Mouse (Mus musculus) heart, embryonic 13.5 days (tissue): Measurements from ENCODE around the gene Kmo. TPM values are rescaled to one million over a fixed set of nuclear protein-coding genes. Genes with fewer than 3 reads are reported as not detected.

Source experiments
- ATAC-seq: fragments of 200-750 bp; cut with Nextera tagmentation; 2 replicates; pipeline ENCODE4 v1.8.0; 2017; ENCODE audit warnings: moderate TSS enrichment; ENCODE audit not compliant: insufficient number of reproducible peaks, low FRiP score, low TSS enrichment; ENCODE audit errors: extremely low read depth
- H3K27ac ChIP-seq: fragments of 300-500 bp; sonication (generic); replicated peaks from 2 replicates; pipeline ENCODE4 v1.5.1; 2015; ENCODE audit warnings: moderate library complexity, mild to moderate bottlenecking, inconsistent platforms
- H3K27me3 ChIP-seq: fragments of 300-500 bp; sonication (generic); replicated peaks from 2 replicates; pipeline ENCODE4 v1.6.1; 2015; ENCODE audit warnings: mild to moderate bottlenecking, inconsistent platforms
- H3K36me3 ChIP-seq: fragments of 300-500 bp; sonication (generic); 2 replicates; pipeline ENCODE4 v1.6.1; 2015; ENCODE audit warnings: mild to moderate bottlenecking, inconsistent platforms
- H3K4me1 ChIP-seq: fragments of 300-500 bp; sonication (generic); 2 replicates; pipeline ENCODE4 v1.6.1; 2015; ENCODE audit warnings: inconsistent platforms
- H3K4me2 ChIP-seq: fragments of 300-500 bp; sonication (generic); 2 replicates; pipeline ENCODE4 v1.6.1; 2015; ENCODE audit warnings: inconsistent platforms, mild to moderate bottlenecking, moderate library complexity
- H3K4me3 ChIP-seq: fragments of 300-500 bp; sonication (generic); 2 replicates; pipeline ENCODE4 v1.5.1; 2015; ENCODE audit warnings: moderate library complexity, mild to moderate bottlenecking, inconsistent platforms
- H3K9ac ChIP-seq: fragments of 300-500 bp; sonication (generic); 2 replicates; pipeline ENCODE4 v1.6.1; 2015; ENCODE audit warnings: inconsistent platforms, mild to moderate bottlenecking, moderate library complexity
- H3K9me3 ChIP-seq: fragments of 300-500 bp; sonication (generic); 2 replicates; pipeline ENCODE4 v1.6.1; 2016; ENCODE audit warnings: inconsistent platforms
- WGBS: fragments of 180-500 bp; shearing (Covaris S2); methylation state at CpG from one replicate; pipeline ENCODE4 v1.1.7; 2015; ENCODE audit warnings: mixed read lengths; 5-methylcytosine and 5-hydroxymethylcytosine counted together
- polyA plus RNA-seq: library from polyadenylated mRNA; unstranded; fragments of >200 nt; fragmentation: Nextera tagmentation; extraction: Ambion mirVana; gene quantifications from 2 replicates; pipeline ENCODE4 v1.2.1, GENCODE M21; 2015

Kmo gene
- polyA plus RNA-seq, 1 experiment from 2014 or later, result 0.07 TPM

- H3K27me3 ChIP-seq, result no peaks in the 10 kb centered on the region
- H3K4me1 ChIP-seq, result 0 out of 2 replicates have a peak, but pooled peaks cover 6% of the 10 kb centered on the region
- 78% methylated on average over 7 of the region's 7 CpGs for WGBS
- H3K9ac ChIP-seq, result no peak overlapping the region
- H3K36me3 ChIP-seq, result no peaks in the 10 kb centered on the region
- H3K9me3 ChIP-seq, result no peaks in the 10 kb centered on the region
- no peak overlapping the region for H3K27ac ChIP-seq
- ATAC-seq, result no peak
- H3K4me2 ChIP-seq, result no peak overlapping the region
- no peak overlapping the region for H3K4me3 ChIP-seq
These were observed 53.6 kb downstream of the Kmo start for GRCm38 (mm10) chr1:175673563-175674325.

- H3K27me3 ChIP-seq, result no peaks in the 10 kb centered on the region
- WGBS, result 66% methylated on average over 6 of the region's 6 CpGs
- no peak overlapping the region for H3K4me3 ChIP-seq
- no peak for ATAC-seq
- H3K36me3 ChIP-seq, result no peaks in the 10 kb centered on the region
- H3K4me2 ChIP-seq, result no peak overlapping the region
- 0 out of 2 replicates have a peak, but pooled peaks cover 6% of the 10 kb centered on the region for H3K4me1 ChIP-seq
- no peak overlapping the region for H3K9ac ChIP-seq
- H3K27ac ChIP-seq, result no peak overlapping the region
- no peaks in the 10 kb centered on the region for H3K9me3 ChIP-seq
These were observed 54.9 kb downstream of the Kmo start for GRCm38 (mm10) chr1:175675116-175675515.

GRCm38 (mm10) chr1:175677459-175677858 lies 57.3 kb downstream of the Kmo start:
- WGBS, result 62% methylated on average over 6 of the region's 6 CpGs
- Histone ChIP-seq H3K9ac (no peak overlapping the region), H3K9me3 (no peaks in the 10 kb centered on the region), H3K4me1 (0 out of 2 replicates have a peak, but pooled peaks cover 6% of the 10 kb centered on the region), H3K36me3 (no peaks in the 10 kb centered on the region), H3K4me3 (no peak overlapping the region), H3K4me2 (no peak overlapping the region), H3K27me3 (no peaks in the 10 kb centered on the region), H3K27ac (no peak overlapping the region)
- ATAC-seq, result no peak

DNA sequence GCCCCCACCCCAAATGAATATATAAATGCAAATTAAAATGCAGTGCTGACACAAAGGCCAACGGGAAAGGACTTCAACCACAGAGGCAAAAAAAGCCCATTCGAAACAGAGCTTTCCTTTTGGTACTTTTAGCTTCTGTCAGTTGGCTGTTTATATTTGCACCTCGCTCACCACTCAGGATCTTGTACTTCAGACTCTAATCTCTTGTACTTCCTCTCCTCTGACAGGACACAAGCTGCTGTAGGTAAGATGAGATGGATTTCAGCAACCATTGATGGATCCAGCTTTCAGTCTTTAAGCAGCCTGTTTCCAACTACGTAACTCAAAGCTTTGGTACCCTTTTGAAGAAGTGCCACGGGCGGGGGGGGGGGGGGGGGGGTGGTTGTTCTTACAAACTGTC lies 60.8 kb downstream of the Kmo start:
- no peak for ATAC-seq
- H3K4me3 ChIP-seq, result no peak overlapping the region
- H3K27ac ChIP-seq, result no peak overlapping the region
- no peaks in the 10 kb centered on the region for H3K27me3 ChIP-seq
- 0 out of 2 replicates have a peak, but pooled peaks cover 6% of the 10 kb centered on the region for H3K4me1 ChIP-seq
- H3K9me3 ChIP-seq, result no peaks in the 10 kb centered on the region
- 65% methylated on average over 6 of the region's 6 CpGs for WGBS
- no peak overlapping the region for H3K4me2 ChIP-seq
- no peak overlapping the region for H3K9ac ChIP-seq
- H3K36me3 ChIP-seq, result peaks cover 6% of the 10 kb centered on the region

- peak overlapping the region; percentile 91 for H3K27ac ChIP-seq
- H3K9me3 ChIP-seq, result no peaks in the 10 kb centered on the region
- H3K4me2 ChIP-seq, result peak overlapping the region; percentile 89
- peak overlapping the region; percentile 88 for H3K4me3 ChIP-seq
- no peaks in the 10 kb centered on the region for H3K27me3 ChIP-seq
- H3K9ac ChIP-seq, result peak overlapping the region; percentile 91
- H3K4me1 ChIP-seq, result peaks cover 37% of the 10 kb centered on the region
- no peak for ATAC-seq
- H3K36me3 ChIP-seq, result peaks cover 18% of the 10 kb centered on the region
- 1% methylated on average over 22 of the region's 22 CpGs for WGBS
These were observed 71.6 kb downstream of the Kmo start for GRCm38 (mm10) chr1:175691686-175692245.

DNA sequence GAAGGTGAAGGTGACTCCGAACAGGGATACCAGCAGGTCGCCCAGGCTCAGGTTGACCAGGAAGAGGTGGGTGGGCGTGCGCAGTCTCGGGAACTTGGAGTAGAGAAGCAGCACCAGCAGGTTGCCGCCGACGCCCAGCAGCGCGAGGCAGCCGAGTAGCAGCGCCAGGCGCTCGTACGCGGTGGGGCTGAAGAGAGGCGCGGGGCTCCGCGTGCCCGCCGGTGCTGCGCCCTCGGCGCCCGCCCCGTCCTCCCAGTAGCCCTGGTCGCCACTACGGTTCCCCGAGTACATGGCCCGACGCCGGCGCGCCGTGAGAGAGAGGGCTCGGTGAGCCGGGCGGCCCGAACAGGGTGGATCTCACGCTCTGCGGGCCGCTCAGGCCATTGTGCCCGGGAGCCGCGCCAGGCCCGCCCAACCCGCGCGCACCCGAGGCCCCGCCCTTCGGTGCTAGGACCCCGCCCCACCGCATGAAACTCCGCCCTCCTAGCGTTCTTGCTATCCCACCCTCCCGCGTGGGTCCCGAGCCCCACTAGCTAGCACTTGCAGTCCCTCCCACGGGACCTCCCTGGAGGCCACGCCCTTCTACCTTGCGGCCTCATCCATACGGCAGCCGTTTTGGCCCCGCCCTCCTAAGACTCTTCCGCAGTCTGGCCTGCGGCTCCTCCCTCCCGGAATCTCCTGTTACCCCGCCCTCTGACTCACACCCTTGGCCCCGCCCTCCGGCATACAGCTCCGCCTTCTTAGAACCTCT lies 72.2 kb downstream of the Kmo start, which contains the start of the genes Opn3 and Chml:
Gene Opn3 (minus strand): TSS at position 531 of the 751 bp plus-strand sequence.
Gene Chml (minus strand): TSS at position 656 of the 751 bp plus-strand sequence.
- WGBS, result under 1% methylated on average over 58 of the region's 73 CpGs
- peak within 1 kb of the TSS; percentile 91 for H3K9ac ChIP-seq
- ATAC-seq, result peak; percentile 98
- H3K36me3 ChIP-seq, result peaks cover 12% of the 10 kb centered on the region
- no peaks in the 10 kb centered on the region for H3K9me3 ChIP-seq
- peak within 1 kb of the TSS; percentile 88 for H3K4me3 ChIP-seq
- H3K27me3 ChIP-seq, result no peaks in the 10 kb centered on the region
- peaks cover 37% of the 10 kb centered on the region for H3K4me1 ChIP-seq
- H3K4me2 ChIP-seq, result peak within 1 kb of the TSS; percentile 89
- peak within 1 kb of the TSS; percentile 91 for H3K27ac ChIP-seq

DNA sequence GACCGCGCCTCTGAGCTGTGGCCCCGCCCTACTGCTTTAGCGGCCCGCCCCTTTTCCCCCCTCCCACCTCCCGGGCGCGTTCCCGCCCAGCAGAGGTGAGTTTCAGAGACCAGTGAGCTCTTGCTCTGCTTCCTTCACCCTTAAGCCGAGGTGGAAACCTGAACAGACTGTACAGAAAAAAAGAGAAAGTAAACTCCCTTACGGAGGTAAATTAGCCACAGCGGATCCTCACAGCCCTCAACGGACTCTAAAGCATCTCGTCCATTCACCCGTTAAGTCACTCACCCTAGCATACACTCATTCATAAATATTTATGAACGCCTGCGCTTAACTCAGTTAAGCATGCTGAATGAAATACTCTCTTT lies 72.8 kb downstream of the Kmo start:
- Histone ChIP-seq H3K9ac (peak overlapping the region; percentile 75), H3K4me2 (peak overlapping the region; percentile 89), H3K4me1 (peaks cover 37% of the 10 kb centered on the region), H3K9me3 (no peaks in the 10 kb centered on the region), H3K27ac (peak overlapping the region; percentile 80), H3K36me3 (peaks cover 6% of the 10 kb centered on the region), H3K4me3 (peak overlapping the region; percentile 88), H3K27me3 (no peaks in the 10 kb centered on the region)
- WGBS, result 2% methylated on average over 16 of the region's 17 CpGs
- ATAC-seq, result no peak; the same call in 1 of the 2 replicates

DNA sequence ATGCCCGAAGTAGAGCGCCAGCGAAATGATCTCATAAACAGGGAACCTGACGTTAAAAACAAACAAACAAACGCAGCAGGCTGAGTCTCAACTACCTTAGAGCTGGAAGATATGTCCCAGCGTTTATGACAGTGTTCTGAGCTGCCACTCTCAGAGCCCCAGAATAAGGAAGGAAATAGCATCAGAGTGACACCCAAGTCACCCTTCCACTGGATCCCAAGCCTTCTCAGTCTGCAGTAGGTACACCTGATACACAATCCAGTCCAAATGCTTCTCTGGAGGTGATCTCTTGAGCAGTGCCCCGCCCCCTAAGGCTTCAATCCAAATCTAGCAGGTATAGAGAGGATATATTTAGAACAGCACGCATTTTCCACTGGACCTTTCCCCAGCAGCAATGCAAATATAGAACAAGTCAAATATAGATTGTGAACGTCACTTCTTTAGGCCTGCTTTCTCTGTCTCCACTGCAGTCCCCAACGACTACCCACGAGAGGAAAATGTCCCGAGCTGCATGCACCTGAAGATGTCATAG lies 73.3 kb downstream of the Kmo start:
- no peaks in the 10 kb centered on the region for H3K9me3 ChIP-seq
- no peaks in the 10 kb centered on the region for H3K27me3 ChIP-seq
- H3K4me3 ChIP-seq, result peak overlapping the region; percentile 88
- H3K4me2 ChIP-seq, result peak overlapping the region; percentile 89
- H3K9ac ChIP-seq, result peak overlapping the region; percentile 75
- peaks cover 37% of the 10 kb centered on the region for H3K4me1 ChIP-seq
- H3K36me3 ChIP-seq, result 0 out of 2 replicates have a peak, but pooled peaks cover under 1% of the 10 kb centered on the region
- peak overlapping the region; percentile 80 for H3K27ac ChIP-seq
- WGBS, result 29% methylated on average over 12 of the region's 12 CpGs
- no peak for ATAC-seq

DNA sequence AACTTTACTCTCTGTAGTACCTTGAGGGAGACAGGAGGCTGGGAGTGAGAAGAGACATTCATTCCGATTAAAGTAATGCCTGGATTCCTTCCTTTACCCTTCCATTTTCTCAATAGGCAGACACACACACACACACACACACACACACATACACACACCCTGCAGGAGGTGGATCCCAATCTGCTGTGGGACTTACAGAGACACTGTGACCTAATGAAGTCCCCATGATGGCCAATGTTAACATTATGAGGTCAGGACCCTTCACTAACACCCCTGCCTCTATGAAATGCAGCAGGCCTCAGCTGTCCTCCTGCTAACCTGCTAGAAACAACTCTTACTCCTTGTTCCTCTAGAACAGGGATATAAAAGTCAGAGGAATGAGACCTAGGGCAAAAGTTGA lies 78.1 kb downstream of the Kmo start, which contains the start of gene Wdr64:
Gene Wdr64 (plus strand): TSS at position 301 of the 400 bp plus-strand sequence.
- Histone ChIP-seq H3K9me3 (no peaks in the 10 kb centered on the region), H3K36me3 (no peaks in the 10 kb centered on the region), H3K27me3 (no peaks in the 10 kb centered on the region), H3K4me2 (no peak within 1 kb of the TSS), H3K4me1 (peaks cover 24% of the 10 kb centered on the region), H3K4me3 (no peak within 1 kb of the TSS), H3K27ac (no peak within 1 kb of the TSS), H3K9ac (no peak within 1 kb of the TSS)
- WGBS, result 74% methylated on average over 1 of the region's 1 CpGs
- no peak for ATAC-seq

DNA sequence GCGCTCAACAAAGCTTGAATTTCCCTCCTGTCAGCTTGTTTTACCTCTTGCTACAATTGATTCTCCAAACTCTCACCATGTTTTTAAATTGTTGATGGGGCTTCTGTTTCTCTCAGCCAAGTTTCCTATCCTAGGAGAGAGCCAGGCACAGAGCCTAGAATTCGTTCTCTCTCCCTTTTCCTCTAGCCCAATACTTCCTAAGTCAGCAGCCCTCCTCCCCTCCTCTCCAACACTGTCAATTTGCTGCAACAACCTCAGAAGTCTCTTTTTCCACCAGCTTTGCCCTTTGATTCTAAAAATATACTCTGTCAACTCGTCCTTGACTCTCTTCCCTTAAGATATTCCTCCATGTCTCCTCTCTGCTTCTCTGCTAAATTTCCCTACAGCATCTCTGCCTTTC lies 79.2 kb downstream of the Kmo start:
- ATAC-seq, result no peak

DNA sequence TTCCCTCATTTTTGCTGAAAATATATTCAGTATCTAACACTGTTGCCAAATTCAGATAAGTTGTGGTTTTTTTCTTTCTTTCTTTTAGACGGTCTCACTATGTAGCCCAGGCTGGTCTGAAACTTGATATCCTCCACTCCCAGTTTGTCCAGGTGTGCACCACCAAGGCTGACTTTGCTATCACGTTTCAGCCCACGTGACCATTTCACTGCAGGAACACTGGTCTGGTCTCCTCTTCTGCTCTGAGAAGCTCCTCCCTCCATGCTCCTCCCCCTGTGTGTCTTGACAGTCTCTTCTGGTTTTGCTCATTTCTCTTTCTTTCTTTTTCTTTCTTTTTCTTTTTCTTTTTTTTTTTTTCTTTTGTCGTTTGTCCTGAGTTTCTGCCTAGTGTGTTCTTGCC lies 79.6 kb downstream of the Kmo start:
- 31% methylated on average over 4 of the region's 4 CpGs for WGBS
- Histone ChIP-seq H3K27ac (no peak overlapping the region), H3K27me3 (no peaks in the 10 kb centered on the region), H3K4me3 (no peak overlapping the region), H3K9me3 (no peaks in the 10 kb centered on the region), H3K9ac (no peak overlapping the region), H3K36me3 (no peaks in the 10 kb centered on the region), H3K4me2 (no peak overlapping the region), H3K4me1 (peaks cover 13% of the 10 kb centered on the region)
- ATAC-seq, result no peak

More for the DNA sequence above, 79.2 kb downstream of the Kmo start:
- no peaks in the 10 kb centered on the region for H3K9me3 ChIP-seq
- H3K4me2 ChIP-seq, result no peak overlapping the region
- no peaks in the 10 kb centered on the region for H3K27me3 ChIP-seq
- H3K4me3 ChIP-seq, result no peak overlapping the region
- no peak overlapping the region for H3K27ac ChIP-seq
- peaks cover 13% of the 10 kb centered on the region for H3K4me1 ChIP-seq
- no peak overlapping the region for H3K9ac ChIP-seq
- 45% methylated on average over 3 of the region's 3 CpGs for WGBS
- H3K36me3 ChIP-seq, result no peaks in the 10 kb centered on the region
